Mouse (Mus musculus): ENCODE results near the gene Casp6. TPM values are rescaled to one million over a fixed set of nuclear protein-coding genes. Genes with fewer than 3 reads are reported as not detected.

The Casp6 gene
- total RNA-seq, 2 experiments from 2014 or later = 3.8 to 4.6 TPM

DNA sequence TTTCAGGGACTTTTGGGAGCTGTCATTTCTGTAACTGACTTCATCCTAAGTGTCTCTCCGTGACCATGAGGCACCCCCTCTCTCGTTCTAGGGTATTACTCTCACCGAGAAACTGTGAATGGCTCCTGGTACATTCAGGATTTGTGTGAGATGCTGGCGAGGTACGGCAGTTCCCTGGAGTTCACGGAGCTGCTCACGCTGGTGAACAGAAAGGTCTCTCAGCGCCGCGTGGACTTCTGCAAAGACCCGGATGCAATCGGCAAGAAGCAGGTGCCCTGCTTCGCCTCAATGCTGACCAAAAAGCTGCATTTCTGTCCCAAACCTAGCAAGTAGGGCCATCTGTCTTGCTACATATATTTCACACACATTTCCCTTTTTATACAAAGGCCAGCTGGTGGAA is 12.0 kb downstream of the Casp6 start:
- intact Hi-C loops (cut with DNase I) = no loop called here
- DNase-seq = no peak

DNA sequence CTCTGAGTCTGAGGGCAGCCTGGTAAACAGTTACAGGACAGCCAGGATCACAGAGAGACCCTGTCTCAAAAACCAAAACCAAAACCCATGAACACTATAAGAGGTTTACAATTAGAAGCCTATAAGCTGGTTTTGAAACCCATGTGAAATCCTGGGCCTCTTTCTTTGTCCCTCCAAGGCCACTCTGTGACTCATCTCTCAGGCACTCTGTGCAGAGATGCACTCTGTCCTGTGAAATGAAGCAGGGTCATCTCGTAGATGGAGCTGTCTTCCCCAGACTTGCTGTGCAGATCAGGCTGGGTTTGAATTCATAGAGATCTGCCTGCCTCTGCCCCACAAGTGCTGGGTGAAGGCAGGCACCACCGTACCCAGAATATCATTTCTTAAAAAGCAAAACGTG is 16.2 kb downstream of the Casp6 start:
- no peak for DNase-seq
- intact Hi-C loops (cut with DNase I) = no loop called here

DNA sequence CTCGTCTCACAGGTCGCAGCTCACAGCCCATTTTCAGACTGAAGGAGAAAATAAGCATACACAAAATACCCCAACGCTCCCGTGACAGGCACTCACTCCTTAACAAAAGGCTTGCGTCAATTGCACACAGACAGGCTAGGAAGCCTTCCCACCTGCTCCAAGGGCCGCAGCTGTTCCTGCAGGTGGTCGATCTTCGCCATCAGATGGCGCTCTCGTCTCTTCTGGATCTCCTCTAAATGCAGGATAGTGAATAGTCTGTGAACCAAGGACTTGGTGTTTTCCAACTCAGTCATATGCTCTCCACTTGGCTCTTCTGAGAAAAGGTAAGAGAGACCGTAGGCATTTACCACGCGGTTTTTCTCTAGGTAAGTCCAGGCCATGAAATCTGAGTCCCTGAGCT is 17.2 kb downstream of the Casp6 start:
- DNase-seq = peak; percentile 38 to 46

DNA sequence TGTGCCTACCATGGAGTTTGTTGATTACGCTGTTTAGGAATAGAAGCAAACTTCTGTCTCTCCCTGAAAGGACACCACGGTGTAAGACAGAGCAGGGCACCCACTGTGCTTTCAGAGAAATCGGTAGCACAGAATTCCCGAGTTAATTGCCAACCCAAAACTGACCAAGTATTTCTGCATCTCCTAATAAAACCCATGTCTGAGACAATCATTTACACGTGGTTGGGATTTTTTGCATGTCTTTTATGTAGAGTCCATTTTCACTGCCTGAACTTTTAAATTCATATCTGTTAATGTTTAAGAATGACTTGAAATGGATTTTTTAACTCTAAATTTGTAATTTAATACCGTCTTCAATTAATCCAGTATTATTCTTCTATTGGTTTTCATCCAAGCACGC is 22.4 kb downstream of the Casp6 start:
- intact Hi-C loops (cut with DNase I) = no loop called here
- no peak for DNase-seq

More for the DNA sequence above, 17.2 kb downstream of the Casp6 start:
- intact Hi-C loops (cut with DNase I) = loop anchor here (1.0 kb wide), 1 partner anchor 161 kb away; no protein-coding TSS in a partner anchor

DNA sequence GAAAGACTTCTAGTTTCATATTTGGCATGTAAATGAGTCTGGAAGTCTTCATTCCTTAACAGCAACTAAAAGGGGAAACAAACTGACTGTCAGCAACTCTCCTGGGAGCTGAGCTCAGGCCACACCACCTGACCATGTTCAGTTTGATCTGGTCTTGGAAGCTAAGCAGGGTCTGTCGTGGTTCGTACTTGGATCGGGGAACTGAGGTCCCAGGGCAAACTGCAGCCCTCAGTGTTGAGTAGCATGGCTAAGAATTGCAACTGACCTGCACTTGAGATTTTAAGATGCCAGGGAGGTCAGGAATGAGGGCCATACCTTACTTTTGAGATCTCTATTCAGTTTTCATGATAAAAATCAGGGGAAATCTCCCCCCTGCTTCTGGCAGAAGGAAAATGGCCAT is 24.6 kb downstream of the Casp6 start:
- intact Hi-C loops (cut with DNase I) = no loop called here
- no peak for DNase-seq

DNA sequence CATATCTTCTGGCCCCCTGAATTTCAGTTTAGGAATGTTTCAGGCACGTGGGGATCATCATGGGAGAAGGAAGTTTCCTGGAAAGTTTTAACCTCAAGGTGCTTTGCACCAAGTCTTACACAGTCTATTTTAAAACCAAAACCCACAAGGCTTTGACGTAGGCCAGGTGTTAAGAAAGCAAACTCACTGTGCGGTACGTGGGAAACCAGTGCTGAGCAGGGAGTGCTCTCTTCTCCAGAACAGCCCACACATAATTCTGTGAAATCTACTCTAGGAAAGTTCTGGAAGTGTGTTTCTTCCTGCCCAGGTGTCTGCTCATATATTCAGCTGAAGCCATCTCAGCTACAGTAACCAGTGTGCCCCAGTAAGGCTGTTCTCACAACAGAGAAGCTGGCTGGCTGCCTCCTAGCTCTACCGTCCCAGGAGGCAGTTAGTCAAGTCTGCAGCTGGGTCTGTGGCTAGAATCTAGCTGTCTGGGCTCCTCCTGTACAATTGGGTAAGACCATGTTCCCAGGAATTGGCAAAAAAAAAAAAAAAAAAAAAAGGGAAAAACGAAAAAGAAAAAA is 29.1 kb downstream of the Casp6 start:
- peak in 1 of 2 experiments; percentile 32 for DNase-seq
- intact Hi-C loops (cut with DNase I) = no loop called here

DNA sequence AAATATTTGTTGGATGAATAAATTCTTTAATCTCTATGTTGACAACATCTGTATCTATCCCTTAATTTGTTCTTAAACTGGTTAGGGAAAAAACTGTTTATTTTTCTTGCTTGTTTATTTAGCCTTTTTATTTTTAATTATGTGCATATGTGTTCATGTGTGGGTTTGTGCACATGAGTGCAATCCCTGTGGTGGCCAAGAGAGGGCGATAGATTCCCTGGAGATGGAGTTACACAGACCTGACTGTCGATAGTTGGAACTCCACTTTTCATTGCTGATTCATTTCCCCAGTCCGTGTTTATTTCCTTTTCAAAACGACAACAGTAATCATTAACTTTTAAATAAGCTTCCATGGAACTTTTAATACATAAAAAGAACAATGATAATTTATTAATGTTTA is 31.2 kb downstream of the Casp6 start:
- no peak for DNase-seq
- intact Hi-C loops (cut with DNase I) = no loop called here

DNA sequence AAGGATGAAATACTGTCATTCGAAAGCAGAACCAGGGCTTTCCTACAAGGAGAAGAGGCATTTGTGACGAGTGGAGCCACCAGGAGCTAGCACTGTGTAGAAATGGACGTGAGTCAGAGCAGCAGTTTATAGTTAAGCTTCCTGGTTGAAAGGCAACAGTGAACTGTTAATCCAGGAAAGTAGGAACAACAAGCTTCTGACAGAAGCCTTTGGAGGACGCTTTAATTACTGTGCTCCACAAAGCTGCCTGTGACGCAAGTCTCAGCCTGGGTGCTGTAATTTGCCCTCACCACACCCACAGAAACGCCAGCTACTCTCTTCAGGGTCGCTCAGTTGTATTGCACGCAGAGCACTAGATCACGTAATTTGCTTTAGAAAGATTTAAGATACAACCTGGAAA is 35.3 kb downstream of the Casp6 start:
- intact Hi-C loops (cut with DNase I) = no loop called here
- DNase-seq = no peak

DNA sequence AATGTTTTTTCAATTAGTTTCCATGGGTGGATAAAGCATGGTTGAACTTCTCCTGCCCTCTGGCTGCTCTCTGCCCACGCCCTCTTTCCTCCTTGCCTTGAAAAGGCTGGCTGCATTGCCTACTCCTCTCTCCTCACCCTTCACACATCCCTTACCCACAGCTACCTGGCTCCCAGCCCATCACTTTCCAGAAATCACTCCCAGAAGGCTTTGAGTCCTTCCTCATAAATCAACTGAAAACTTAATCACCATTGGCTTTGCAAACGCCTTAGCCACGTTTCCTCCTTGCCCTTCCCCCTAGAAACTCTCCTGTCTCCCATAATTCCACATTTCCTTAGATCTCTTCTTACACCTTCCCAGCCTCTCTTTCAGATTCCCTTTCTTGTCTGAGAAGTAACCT is 36.6 kb downstream of the Casp6 start:
- DNase-seq = no peak
- intact Hi-C loops (cut with DNase I) = no loop called here

DNA sequence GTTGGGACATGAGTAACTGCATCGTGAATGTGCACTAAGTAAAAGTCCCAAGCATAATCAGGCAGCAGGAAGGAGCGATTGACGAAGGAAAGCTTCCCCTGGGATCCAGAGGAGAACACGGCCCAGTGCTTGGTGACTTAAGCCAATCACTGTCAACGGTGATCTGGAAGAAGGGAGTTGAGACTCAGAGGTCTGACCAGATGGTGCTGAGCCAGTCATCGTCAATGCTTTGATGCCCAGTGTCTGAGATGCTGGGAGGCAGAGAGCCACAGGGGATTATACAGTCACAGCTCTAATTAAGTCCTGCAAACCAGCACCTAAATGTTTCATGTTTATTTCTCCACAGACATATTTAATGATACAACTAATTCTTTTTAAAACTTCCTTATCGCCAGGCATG is 37.8 kb downstream of the Casp6 start:
- intact Hi-C loops (cut with DNase I) = no loop called here
- no peak for DNase-seq

DNA sequence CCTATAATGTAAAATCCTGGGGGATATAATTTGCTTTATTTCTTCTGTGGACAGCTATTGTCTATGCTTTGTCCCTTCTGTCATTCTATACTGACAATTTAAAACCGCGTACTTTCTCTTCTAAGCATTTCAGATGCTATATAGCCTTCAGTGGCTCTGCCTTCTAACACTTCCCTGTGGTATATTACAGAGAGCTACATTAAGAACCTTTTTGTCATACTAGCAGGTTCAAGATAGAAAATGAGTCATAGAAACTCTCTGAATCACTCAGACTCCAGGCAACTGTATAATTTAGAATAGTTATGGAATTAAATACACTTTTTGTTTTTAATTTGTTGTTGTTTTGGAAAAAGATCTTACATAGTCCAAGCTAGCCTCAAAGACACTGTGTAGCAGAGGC is 39.6 kb downstream of the Casp6 start:
- no peak for DNase-seq
- intact Hi-C loops (cut with DNase I) = no loop called here

DNA sequence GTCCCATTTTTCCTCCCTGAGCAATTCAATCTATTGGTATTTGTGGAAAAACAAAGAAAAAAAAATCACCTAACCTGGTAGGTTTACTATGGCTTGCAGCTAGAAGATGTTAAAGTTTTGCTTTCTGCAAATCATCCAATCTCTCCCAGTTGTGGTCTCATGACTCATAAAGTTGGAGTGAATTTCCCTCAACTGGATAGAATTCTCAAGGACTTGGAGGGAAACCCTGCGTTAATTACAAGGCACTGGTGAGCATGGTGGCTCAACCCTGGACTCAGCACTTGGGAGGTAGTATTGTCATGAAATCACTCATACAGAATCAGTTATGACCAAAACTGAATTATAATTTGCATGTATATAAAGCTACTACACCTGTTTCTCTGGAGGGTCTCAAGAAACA is 40.1 kb downstream of the Casp6 start:
- intact Hi-C loops (cut with DNase I) = no loop called here

DNA sequence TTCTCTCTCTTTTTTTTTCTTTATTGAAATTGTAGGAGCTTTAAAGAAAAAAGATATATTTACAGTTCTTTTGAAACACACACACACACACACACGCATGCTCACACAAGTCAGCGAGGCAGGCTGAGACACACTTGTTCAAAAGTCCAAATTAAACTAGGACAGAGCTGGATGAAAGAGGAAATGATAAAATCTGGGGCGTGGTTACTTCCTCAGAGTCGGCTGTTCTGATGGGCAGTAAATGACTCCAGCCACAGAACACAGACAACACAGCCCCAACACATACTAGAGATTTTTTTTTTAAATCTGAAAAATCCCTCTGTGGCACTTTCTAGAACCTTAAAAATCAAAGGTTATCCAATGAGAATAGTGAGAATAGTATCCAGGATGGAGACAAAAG is 42.6 kb downstream of the Casp6 start:
- DNase-seq = no peak
- intact Hi-C loops (cut with DNase I) = no loop called here

More for the DNA sequence above, 40.1 kb downstream of the Casp6 start:
- DNase-seq = no peak

DNA sequence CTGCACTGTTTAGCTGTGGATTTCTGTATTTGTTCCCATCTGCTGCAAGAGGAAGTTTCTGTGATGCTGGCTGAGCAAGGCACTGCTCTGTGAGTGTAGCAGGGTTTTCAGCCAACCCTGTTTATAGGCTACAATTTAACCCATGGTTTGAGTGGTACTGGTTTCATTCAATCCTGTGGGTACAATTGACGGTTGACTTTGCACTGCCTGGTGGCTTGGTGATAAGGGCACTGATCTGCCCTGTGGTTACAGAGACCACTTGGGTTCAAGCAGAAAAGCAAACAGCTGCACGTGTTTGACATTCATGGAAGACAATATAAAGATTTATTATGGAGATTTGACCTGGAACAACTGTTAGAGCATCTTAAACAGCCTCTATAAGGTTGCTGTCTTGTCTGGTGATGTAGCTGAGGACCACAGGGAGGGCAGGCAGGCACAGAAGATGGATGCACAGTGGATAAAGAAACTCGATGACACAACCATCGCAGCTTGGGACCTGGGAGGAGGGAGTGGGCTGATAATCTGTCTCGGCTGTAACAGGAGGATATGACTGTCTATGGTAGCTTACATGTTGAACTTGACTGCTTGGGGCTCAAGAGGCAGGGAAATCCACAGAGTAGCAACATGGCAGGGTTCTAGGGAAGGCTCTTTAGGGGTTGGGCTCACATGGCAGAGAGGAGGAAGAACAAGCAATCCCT is 45.1 kb downstream of the Casp6 start:
- intact Hi-C loops (cut with DNase I) = no loop called here
- no peak for DNase-seq

DNA sequence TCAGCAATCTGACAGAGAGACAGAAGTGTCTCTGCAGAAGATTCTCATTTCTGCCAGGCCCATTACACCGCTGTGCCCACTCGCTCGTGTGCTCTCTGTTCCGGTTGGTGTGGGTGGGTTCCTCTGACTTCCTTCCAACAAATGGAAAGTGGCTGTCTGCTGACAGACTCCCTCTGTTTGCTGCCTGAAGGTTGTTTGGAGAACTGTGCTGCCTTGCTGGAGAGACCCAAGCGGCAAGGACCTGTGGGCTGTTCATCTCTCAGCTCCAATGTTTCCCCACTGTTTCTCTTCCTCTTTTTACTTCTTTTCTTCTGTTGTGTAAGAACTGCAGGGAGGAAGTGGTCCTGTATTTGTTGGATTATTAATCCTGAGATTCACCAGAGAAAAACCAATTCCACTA is 47.1 kb downstream of the Casp6 start:
- DNase-seq = peak in 1 of 2 experiments; percentile 11
- intact Hi-C loops (cut with DNase I) = no loop called here

DNA sequence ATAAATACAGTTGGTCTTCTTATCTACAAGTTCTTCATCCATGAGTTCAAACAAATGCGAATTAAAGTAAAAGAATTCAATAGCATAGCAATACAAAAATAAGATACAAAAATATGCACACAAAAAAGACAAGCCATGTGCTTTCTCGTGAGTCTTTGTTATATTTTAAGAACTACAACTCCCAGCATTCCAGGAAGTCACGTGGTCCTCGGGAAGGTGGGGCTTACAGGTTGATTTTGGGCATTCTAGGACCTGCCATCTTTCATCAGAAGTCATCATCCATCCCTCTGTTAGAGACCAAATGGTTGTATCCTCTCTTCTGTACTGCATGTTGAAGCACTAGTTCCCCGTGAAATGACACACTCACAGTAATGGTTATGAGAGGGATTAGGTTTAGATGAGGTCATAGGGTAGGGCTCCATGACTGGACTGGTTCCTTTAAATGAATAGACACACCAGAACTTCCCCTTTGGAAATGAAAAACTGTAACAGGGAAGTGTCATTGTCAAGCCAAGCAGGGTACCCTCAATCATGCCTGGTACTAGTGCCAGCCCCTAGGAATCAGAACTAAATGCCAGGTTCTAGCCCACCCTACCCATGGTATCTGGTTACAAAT is 48.0 kb downstream of the Casp6 start:
- no peak for DNase-seq
- intact Hi-C loops (cut with DNase I) = no loop called here

DNA sequence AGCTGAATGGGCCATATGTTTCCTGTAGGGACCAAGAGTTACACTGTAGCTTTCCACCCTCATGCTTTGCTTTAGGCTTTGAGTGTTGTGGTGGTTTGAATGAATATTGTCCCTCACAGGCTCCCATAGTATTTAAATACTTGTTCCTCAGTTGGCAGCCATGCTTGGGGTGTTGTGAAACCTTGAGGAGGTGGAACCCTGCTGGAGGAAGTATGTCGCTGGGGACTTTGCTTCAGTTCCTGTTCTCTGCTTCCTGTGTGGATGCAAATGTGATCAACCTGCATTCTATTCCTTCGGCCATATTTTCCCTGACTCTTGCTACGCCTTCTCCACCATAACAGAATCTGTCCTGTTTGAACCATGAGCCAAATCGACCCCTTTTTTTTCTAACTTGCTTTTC is 52.1 kb downstream of the Casp6 start:
- intact Hi-C loops (cut with DNase I) = no loop called here
- no peak for DNase-seq

DNA sequence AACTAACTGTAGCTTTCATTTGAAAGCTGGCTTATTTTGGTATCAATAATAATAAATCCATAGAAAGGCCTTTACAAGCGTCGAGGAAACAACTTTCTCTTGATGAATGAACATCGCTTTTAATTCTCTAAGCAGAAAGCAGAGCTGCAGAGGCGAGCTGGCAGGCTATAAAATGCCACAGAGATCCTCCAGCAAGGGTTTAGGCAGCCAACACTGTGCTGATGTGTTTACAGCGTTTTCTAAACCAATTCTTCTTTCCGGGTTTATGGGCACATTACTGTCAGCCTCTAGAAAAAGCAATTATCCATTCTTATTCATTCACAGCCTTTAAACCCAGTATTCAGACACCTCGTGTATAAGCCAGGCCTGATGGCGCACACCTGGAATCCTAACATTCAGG is 61.3 kb downstream of the Casp6 start:
- no peak for DNase-seq
- intact Hi-C loops (cut with DNase I) = no loop called here

Data from gastrocnemius, postnatal 36 days (tissue).